Mouse (Mus musculus) layer of hippocampus, postnatal 25 days (tissue): ENCODE results near the gene Nfasc. TPM values are rescaled to one million over a fixed set of nuclear protein-coding genes. Genes with fewer than 3 reads are reported as not detected.

Experiments
- DNase-seq, 2 experiments: peaks; one replicate each; pipeline ENCODE4 v3.0.0; 2022; ENCODE audit warnings: mixed read lengths in 2 of 2, low spot score in 1 of 2; ENCODE audit errors: extremely low spot score in 1 of 2
- total RNA-seq, 2 experiments: library from RNA; stranded (reverse); gene quantifications; 2 replicates each; pipeline ENCODE4 v1.2.3; 2021

Gene Nfasc
- total RNA-seq, 2 experiments from 2014 or later, result 186 to 238 TPM

DNA sequence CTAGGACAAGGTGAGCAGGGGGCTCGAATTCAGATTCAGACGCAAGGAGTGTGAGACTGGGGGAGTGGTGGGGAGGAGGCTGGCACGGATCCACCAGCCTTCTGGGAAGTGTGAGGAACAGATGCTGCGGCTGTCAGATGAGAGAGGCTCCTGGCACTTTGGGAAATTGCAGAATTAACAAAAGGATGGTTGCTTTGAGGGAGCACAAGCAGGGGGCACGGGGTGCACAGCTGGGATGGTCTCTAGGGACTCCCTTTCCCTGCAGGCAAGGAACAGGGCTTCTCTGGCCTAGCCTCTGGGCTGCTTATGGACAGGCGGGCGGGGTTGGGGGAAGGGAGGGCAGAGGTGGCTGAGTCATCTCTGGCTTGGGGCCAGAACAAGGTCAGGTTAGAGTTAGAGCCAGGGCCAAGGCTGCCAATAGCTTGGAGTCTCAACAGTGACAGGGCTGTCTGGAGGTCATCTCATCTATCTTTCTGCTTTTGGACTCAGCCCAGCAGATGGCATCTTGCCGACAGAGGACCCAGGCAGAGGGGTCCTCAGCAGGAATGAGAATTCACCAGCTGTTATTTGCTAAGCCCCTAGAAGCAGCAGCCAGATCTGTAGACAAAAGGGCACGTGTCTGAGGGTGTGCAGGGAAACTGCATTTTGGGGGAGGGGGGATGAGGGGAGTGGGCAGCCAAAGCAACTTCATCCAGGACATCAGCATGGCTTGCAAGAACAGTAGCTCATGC lies 183.5 kb downstream of the Nfasc start:
- no peak for DNase-seq

DNA sequence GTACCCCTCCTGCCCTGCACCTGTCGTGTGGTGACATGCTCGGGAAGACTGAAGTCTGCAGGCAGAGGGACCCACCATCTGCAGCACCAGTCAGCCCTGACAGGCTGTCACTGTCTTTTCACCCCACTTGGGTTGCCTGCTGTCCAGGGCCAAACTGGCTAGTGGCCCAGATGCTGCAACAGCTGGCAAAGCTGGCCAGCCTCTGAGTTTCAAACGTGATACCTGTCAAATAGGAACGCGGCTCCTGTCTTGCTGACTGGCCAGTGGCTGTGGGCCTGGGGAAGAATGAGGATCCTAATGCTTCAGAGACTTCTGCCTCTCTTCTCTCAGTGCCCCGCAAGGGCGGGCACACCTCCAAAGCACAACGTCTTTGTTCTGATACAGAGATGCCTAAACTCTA lies 197.8 kb downstream of the Nfasc start:
- DNase-seq, result no peak

DNA sequence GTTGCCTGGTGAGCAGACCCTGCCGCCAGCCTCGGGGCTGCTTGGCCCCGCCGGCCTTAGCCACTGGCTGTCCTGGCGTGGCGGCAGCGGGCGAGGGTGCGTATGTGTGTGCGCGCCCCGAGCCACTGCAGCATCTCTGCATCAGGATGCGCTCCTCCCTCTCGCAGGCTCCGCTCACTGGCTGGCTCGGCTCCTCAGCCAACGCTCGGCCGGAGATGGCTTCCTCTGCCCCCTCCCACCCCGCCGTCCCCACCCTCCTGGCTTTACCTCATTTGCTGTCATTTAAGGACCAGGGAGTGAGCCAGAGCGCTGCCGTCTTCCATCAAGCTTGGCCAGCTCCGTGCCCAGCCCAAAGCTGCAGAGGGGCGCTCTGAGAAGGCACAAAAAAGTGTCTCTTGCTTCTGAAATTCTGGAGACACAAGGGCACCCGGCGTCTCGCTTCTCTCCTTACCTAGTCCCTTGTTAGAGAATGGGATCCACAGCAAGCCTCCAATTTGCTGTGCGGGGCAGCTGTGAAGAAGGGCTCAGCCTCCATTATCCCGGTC lies 198.8 kb downstream of the Nfasc start, which contains the start of gene Cntn2:
Gene Cntn2, minus strand, starts transcription at position 495 of the 545 bp plus-strand sequence.
- DNase-seq, result peak in 1 of 2 experiments; percentile 53

DNA sequence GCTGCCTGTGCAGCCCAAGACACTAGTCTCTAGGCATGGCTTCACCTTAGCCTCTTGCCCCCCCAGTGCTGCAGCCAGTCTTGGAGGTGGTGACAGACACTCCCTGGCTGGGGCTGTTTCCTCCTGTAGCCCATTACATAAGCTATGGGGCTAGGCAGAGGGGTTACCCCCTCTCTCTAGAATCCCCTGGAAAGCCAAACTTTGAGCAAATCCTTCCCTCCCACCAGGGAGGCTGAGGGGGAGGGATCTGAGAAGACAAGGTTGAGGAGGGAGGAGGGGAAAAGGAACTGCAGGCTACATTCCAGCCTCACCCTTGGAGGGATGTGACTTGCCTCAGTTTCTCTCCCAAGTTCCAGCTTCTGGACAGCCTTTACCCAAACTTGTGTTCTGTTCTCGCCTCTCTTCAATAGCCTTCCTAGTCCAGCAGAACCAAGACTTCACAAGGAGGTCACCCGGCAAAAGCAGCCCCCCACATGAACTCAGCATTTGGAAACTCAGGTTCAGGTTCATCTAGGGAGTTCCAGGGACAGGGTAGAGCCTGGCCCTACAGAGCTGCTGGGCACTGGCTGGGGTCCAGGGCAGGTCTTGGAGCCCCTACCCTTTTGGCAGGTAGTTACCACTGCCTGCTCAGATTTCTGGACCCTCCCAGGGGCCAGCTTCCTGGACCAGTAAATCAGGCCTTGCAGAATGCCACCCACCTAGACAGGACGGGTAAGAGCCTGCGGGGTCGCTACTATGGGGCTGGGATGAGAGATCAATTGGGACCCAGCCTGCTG lies 199.6 kb downstream of the Nfasc start:
- DNase-seq, result no peak

DNA sequence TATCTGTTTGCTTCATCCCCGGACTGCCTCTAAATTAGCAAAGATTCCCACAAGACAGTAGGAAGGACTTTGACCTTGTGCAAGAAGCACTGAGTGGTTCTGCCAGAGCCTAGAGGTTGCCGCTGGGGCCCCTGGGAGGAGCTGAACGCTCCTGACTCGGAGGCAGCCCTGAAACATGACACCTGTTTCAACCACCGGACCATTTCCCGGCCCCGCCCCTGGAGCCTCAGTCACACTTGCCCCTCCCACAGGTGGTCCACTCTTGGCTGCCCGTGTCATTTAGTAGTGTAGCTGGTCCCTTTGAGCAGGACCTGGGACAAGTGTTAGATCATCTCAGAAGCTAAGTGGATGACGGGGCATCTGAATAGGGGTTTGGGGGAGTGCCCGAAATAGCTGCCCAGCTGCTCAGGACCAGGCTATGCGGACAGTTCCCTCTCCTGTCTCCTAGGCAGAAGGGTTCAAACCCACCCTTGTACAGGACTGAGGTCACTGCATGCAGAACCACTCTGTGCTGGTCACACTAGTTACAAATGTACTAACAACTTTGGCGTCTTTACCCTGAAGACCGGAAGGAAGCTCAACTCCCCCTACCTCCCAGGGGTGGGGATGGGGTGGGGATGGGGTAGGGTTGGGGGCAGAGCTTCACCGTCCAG lies 200.3 kb downstream of the Nfasc start:
- DNase-seq, result no peak

DNA sequence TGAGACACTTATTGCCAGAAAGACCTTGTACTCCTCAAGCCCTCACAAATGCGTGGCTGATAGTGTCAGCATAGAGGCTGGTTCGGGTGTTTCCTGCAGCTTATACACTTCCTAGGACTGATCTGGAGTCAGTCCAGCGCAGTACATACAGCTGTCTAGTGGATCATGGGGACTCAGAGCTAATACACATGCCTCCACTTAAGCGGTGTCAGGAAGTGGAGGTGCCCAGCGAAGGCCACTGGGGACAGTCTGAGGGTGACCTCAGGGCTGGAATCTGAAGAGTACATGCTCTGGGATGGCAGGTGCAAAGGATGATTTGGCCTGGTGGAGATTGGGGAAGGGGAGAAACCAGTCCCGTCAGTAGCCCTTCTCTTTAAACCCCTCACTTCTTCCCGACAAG lies 200.9 kb downstream of the Nfasc start:
- DNase-seq, result no peak

DNA sequence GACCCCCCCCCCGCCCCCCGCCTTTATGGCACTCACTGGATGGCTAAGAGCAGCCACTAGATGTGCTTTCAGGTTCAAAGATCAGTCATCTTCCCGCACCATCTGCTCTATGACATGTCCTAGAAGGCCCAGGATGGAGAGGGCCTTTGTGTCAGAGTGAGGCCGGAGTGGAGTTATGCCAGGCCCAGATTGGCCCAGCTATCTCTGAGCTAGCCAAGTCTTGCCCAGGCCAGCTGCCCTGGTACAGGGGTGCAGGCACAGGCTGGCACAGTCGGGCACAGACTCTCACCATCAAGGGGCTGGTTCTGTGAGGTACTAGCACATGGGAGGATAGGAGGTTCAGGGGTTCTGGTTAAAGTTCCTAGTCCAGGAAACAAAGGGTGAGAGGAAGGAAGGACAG lies 203.9 kb downstream of the Nfasc start:
- DNase-seq, result no peak

DNA sequence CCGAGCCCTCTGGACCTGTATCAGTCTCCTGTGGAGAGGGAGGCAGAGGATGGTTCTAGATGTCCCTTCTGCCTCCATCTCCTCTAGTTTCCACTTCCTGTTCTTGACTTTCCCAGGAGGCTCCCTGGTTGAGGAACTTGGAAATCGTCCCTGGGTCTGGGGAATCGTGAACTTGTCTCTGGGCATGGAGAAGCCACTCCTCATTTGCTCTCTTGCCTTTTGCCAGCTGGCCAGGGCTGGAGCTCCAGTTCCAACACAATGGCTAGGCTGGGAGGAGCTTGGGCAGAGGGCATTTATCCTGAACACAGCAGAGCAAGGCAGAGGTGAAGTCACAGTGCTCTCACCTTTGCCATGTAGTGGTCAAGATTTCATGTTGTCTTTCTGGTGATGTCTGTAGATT lies 205.2 kb downstream of the Nfasc start:
- no peak for DNase-seq

DNA sequence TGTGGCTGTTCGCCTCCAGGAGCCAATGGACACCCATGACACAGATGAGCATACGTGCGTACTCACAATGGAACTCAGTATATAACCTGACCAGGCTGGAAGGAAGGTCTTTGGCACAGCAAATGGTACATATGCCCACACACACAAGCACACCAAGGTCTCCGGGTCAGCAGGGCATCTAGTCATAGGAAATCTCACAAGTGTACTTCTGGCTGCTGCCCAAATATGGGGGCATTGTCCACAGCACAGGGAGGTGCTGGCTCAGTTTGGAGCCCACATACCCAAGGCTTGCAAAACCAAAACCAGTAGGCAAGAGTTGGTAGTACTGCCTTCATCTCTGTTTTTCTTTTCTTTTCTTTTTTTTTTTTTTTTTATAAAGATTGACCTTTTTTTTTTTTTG lies 206.1 kb downstream of the Nfasc start:
- no peak for DNase-seq

DNA sequence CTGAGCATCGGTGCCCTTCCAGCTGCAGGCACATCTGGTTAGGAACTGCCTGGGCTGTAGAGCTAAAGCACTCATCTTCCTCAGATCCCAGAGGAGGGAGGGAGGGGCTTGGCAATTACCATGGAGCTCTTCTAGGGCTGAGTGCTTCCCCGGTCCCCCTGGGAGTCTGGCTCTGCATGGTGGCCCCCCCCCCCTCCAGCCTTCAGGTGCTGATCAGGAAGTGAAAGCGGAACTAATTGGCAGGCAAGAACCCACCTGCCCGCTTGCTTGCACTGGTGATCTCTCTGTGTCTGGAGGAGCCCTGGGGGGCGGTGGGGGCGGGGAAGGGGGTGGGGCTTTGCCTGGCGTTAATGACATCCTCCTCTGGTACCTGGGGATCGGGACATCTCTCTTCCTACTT lies 207.8 kb downstream of the Nfasc start:
- DNase-seq, result no peak

DNA sequence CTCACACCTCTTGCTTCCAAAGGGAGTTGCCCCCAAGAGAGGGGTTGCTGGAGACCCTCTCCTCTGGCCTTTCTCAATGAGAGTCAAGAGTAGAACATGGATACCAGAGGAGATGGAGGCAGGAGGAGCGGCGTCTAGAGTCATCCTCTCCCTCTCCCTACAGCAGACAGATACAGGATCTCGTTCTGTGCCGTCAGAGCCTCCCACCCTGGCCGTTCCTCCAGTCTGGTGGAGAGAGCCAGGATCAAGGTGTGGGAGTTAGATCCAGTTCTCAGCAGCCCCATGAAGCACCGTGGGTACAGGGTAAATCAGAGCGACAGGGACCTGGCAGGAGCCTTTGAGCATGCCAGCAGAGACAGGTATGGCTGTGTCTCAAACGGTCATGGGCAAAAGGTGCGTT lies 209.1 kb downstream of the Nfasc start:
- DNase-seq, result no peak

DNA sequence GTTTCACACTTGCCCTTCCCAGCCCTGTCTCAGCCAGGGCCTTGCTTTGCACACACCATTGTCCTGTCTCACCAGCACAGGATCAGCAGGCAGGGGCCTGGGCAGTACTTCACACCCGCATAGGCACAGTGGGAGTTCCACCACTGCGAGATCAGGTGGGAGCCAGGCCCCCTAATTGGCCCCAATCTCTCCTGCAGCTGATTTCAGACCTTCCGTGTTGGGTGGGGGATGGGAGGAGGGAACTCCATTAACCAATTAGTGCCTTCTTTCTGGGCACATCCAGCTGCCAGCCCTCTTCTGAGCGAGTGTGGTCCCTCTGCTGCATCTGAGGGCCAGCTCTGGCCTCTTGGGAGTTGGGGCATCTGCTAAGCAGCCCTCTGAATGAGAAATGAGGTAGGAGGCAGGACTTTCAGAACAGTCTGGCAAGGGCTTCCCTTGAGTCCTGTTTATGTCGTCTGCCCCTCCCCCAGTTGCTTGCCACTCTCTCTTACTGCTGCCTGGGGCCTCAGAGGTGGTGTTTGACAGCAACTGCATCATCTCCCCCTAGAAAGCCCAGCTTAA lies 210.9 kb downstream of the Nfasc start:
- no peak for DNase-seq

DNA sequence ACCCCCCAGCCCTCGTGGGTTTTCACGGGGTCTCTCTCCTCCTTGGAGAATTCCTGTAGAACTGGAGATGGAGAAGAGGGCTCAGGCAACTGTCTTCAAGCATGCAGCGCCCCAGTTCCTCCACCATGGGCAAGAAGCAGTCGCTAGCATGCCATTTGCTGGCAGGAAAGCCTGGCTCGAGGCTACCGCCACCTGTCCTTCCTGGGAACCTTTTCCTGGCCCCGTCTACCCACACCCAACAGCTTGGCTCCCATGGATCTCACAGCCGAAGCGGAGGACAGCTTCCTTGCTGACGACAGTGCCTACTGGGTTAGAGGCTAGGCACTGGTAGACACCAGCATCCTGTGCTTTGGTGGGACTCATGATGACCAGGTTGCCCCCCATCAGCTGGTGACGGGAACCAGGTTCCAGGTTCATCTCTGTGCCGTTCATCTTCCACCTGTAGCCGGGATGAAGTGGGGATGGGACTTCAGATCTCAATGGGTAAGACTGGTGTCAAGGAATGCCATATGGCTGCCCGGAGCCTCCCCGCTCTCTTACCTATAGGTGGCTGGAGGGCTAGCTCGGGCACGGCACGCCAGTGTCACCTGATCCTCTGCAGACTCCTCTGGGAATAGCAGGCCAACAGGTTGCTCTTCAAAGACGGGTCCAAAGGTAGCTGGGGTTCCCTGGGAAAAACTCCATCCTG lies 212.8 kb downstream of the Nfasc start:
- no peak for DNase-seq

DNA sequence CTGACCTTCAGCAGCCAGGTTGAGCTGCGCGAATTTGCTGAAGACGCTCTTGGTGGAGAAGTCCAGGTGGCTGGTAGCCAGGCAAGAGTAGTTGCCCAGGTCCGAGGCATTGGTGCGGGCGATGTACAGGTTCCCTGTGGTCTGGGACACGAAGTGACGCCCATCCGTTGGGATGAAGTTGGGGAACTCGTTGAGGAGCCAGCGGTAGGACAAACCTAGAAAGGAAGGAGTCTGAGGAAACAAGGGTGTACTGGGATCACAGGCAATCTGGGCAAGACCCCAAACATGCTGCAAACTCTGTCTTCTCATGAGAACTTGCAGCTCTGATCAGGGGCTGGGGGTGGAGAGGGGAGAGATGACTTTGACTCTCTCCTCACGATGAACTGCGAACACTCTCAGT lies 213.5 kb downstream of the Nfasc start:
- DNase-seq, result no peak

DNA sequence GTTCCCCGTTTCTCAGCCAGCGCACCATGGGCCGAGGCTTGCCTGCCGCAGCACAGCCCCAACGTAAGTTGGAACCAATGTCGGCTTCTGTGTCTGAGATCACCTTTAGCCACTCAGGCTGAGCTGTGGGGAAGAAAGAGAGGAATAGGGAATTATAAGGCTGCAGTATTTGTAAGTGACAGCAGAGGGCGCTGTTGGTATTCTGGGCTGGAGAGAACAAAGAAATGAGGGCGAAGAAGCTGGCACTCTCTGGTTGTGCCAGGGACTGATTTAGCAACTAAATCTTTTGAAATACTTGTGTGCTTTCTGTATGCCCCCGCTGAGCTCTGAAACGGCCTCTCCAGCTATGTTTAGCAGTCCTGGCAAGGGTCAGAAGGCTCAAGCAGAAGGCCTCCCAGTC lies 215.8 kb downstream of the Nfasc start:
- peak; percentile 75 to 89 for DNase-seq

DNA sequence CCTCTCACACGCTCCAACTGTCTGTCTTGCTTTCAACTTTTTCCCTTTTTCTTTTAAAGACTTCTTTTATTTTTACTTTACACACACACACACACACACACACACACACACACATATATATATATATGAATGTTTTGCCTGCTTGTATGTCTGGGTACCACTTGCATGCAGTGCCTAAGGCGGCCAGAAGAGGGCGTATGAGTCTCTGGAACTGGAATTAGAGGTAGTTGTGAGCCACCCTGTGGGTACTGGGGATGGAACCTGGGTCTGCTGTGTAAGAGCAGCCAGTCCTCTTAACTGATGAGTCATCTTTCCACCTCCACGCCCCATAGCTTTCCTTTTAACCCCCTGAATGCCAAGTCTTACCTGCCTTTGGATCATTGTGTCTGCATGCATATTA lies 217.7 kb downstream of the Nfasc start:
- peak in 1 of 2 experiments; percentile 47 for DNase-seq

DNA sequence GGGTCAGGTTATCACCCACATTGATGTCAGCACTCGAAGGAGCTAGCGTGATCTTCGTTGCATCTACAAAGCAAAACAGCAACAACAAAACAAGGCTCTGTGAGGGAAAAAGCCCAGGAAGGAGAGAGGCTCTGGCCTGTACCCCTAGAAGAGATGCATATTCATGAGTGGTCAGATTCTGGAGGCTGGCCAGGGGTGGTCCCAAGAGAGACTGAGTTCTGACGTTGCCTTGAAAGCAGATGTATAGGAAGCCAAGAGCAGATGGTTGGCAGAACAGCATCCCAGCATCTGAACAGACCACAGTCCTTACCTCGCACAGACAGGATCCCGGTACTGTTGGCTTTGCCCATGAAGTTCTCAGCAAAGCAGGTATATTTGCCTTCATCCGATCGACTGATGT lies 218.5 kb downstream of the Nfasc start:
- DNase-seq, result no peak

DNA sequence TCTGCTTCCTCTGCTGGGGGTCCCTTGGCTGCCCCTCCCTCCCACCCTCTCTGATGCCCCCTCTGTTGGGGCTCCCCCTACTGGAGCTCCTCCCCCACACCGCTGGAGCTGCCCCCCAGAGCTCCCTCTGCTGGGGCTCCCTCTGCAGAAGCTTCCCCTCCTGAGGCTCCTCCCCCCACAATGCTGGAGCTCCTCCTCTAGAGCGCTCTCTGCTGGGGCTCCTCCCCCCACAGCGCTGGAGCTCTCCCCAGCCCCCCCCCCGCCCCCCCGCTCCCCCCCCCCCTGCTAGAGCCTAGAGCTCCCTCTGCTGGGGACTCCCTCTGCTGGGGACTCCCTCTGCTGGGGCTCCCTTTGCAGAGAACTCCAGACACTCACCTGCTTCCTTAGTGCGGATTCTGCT lies 220.8 kb downstream of the Nfasc start:
- peak in 1 of 2 experiments; percentile 51 for DNase-seq

DNA sequence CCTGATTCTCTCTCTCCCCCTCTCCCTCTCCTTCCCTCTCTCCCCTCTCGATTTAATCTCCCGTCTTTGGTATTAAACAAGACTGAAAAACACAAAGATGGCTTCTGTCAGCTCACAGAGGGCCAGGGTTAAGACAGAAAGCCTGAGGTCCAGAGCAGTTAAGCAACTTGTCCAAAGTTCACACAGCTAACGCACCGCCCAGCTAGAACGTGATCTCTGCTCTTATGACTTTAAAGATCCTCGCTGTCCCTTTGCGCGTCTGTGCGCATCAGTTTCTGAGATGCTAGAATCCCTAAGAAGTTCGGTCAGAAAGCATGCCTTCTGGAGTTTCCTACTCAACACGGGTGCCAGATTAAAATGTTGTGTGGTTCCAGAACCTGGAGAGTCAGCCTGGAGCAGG lies 221.9 kb downstream of the Nfasc start:
- DNase-seq, result no peak

DNA sequence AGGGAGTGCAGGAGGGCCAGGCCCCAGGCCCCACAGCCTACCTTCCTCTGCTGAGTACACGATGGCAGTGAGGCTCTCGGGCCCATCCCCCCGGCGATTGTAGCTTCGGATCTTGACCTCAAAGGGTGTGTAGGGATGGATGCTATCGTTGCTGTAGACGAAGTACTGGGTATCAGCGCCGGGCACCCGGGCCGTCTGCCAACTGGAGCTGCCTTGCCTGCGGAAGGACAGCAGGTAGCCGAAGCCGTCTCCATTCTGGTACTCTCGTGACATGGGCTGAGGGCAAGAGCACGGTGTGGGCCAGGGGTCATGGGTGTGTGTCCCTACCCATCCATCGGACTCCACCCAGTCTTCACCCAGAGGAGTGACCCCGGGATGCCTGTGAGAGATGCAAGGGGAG lies 223.0 kb downstream of the Nfasc start:
- DNase-seq, result no peak
